Mouse (Mus musculus): Measurements from ENCODE around the gene Cdkn2c. TPM values are rescaled to one million over a fixed set of nuclear protein-coding genes. Genes with fewer than 3 reads are reported as not detected.

The Cdkn2c gene
- polyA plus RNA-seq, 1 experiment from 2014 or later = 16.0 TPM

Other genes starting within 250 kb of the Cdkn2c start
- gene Rnf11, start 182.5 kb downstream of the Cdkn2c start, polyA plus RNA-seq (2015; fragmentation: Nextera tagmentation; extraction: Ambion mirVana) = 35.9 and 36.2 TPM in 2 replicates
- not detected in 2 replicates for gene 4930522H14Rik, start 135.9 kb downstream of the Cdkn2c start, polyA plus RNA-seq (2015; fragmentation: Nextera tagmentation; extraction: Ambion mirVana)
- gene Faf1, start 9.4 kb upstream of the Cdkn2c start, polyA plus RNA-seq (2015; fragmentation: Nextera tagmentation; extraction: Ambion mirVana) = 17.5 and 20.9 TPM in 2 replicates

Measured in lung, embryonic 16.5 days (tissue).